Mouse (Mus musculus) spleen, postnatal 14 days (tissue): ENCODE data around the gene Gorab.

Experiments used
- DNase-seq, 2 experiments: peaks; one replicate each; pipeline ENCODE4 v3.0.0; 2021 to 2022; ENCODE audit warnings: low spot score in 2 of 2

The Gorab gene

DNA sequence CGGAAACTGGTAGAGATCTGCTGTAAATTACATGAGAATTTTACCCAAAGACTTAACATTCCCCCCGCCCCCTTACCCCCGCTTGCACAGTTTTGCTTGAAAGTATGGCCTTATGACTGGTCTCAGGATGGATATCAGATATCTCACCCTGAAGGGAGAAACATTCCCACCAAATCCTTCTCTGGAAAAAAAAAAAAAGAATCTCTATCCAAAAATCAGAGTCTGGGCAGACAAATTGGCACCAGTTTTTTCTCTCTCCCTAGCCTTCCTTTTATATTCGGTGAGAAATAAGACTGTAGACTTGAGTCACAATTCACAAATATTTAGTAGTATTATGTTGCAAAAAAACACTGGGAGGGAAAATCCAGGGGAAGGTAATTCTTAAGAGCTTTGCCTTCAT is 47.3 kb downstream of the Gorab start:
- no peak for DNase-seq

DNA sequence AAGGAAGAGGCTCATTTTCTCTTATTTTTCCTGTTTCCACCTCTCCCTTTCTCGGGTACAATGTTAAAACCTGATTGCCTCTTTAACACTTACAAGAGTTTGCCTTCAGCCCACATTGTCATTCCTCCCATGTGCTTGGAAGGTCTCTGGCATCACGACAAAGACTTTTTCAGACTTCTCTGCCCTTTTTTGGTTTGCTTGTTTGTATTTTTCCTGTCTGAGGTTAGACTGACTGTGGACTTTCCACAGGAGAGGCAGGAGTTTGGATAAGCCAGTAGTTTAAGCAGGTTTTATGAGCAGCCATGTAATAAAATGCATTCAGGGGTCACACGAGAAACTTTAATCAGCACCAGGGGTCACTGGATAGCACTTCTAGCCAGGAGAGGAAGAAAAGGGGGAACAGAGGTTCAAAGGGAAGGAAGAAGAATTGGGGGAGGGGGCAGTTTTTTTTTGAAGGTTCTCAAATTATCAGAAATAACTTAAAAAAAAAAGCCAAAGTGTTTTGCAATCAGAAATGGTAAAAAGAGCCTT is 47.8 kb downstream of the Gorab start:
- no peak for DNase-seq

DNA sequence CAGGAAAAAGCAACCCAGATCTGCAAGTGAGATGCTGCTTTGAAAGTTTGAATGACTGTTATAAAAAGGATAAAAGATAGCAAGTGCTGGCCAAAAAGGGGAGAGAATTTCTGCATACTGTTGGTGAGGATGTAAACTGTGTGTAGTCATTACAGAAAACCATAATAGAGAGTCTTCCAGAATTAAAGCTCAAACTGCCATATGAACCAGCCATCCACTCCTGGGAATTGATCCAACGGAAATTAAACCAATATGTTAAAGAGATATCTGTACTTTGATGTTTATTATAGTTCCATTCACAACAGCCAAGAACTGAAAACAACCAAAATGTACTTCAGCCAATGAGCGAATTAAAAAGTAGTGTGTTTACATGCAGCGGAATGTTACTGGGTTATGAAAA is 52.5 kb downstream of the Gorab start:
- DNase-seq = no peak

DNA sequence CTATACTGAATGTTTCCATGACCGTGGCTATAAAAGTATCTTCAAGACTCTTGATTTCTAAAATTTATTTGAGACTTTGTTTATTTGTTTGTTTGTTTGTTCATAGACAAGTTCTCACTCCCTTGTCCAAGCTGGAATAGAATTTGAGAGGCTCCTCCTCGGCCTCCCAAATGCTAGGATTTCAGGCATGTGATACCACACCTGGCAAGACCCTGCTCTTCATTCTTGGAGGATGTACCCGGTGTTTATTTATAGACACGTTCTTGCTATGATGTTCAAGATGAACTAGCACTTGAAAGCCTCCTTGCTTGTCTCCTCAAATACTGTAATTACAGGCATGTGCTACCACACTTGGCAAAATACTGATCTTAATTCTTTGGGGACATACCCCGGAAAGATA is 57.9 kb downstream of the Gorab start:
- DNase-seq = no peak

DNA sequence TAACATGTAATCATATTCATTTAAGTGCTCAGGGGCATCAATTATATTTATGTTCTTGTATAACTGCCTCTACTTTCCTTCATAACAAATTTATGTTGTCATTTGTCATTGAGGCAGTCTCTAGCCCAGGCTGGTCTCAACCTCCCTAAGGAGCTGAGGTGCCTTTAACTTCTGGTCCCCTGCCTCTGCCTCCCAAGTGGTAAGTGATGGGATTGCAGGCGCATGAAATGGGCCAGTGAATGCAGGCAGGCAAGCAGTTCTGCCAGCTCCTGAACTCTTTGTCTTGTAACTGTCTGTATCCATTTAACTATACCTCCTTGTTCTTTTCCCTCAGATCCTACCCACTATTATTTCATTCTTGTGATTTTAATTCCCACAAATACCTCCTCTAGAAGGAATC is 58.5 kb downstream of the Gorab start:
- DNase-seq = no peak

DNA sequence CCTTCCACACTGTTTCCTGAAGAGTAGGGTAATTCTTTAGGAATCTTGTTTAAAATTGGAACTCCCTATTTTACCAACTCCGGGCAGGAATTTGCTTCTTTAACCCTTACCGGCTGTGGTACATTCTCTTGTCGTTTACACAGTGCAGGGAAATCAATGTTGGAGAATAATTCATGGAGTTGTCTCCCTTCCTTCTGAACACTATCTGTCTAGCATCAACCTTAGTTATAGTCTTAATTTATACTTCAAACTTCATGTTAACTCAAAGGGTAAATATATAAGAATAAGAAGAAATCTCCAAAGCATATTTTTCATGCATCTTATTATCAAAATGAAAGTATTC is 64.3 kb downstream of the Gorab start:
- no peak for DNase-seq

DNA sequence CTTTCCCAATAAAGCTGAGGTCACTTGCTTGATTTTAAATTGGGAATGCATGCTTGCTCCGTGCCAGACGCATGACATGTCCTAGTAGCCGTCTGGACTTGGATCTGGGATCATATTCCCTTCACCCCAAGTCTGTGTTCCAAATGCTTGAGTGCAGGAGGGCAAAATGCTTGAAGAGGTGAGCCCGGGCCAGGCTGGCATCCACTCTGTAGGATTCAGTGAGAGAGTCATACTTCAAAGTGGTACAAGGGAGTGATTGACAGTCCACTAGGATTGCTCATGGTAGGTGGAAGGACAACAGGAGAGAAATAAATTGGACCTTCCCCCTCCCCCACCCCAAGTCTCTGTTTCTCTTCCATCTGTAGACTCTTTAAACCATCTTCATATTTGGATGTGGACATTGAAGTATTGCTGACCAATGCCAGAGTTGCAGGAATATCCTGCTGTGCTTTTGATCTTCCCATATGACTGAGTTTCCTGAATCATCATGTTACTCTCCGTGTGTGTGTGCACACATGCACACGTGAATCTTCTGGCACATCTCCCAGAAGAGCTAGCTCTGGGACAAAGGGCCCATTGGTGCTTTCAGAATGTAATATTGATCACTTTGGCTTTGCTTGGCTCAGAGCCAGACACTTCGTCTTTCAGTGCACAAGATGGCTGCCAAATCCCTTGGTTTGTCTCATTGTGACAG is 64.8 kb downstream of the Gorab start:
- DNase-seq = no peak

DNA sequence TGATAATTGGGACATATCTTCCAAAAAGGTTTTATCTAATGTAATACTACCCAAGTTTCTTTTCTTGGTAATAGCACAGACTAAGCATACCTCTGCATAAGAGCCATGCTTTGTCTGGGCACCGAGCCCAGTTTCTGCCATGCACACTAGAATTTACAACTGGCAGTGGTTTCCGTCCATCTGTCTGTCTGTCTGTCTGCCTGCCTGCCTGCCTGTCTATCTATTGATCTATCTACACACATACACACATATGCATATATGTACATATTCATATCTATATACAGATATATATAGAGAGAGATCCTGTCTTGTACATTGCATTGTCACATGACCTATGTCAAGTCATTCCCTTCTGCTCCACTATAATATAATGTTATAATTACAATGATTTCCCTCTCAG is 65.6 kb downstream of the Gorab start:
- no peak for DNase-seq
